Mouse (Mus musculus) heart, postnatal 4 days (tissue): ENCODE data around the gene Agps. TPM values are rescaled to one million over a fixed set of nuclear protein-coding genes. Genes with fewer than 3 reads are reported as not detected.
A peak's percentile ranks its signal among the peaks of the same experiment; 100 is the strongest.
"Not testable (repeated sequence)": the region's sequence is repeated elsewhere in the genome, so short reads cannot be mapped to it uniquely, and the experiment has no call there.

Experiments
- DNase-seq: peaks from one replicate; pipeline ENCODE4 v3.0.0; 2021
- total RNA-seq, 2 experiments: library from RNA; stranded (reverse); gene quantifications; 2 replicates each; pipeline ENCODE4 v1.2.3; 2021

The Agps gene
- total RNA-seq, 2 experiments from 2014 or later = 49.4 to 57.1 TPM

DNA sequence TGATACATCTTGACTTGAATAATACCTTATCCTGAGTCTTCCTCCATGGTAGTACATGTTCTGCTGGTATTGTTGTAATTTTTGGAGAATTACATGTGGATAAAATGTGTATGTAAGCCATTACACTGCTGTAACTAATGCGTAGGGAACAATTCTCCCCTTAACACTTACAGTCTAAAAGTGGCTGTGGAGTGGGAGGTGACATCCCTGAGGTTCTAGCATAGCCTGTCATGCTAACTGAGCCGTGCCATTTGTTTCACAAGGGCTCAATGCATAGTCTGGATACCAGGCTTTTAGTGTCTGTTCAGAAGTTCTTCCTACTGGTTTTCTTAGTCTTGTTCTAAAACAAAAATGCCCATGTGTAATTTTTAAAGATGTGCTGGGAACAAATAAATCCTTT lies 99.0 kb downstream of the Agps start:
- no peak for DNase-seq

DNA sequence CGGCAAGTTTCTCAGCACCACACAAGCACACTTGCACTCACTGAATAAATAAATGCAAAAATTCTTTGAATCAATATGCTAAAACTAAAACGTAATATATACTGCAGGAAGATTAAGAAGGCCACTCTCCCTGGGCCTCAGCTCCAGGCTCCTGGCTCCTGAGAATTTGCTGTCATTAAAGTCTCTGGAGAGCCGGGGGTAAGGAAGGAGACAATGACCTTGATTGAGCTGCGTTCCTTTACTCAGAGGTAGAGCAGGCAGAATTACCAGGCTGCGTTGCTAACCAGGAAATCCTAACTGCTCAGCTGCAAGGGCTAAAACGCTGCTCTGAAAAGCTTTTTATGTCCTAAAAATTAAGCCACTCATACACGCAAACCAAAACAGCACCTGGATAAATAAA lies 101.6 kb downstream of the Agps start:
- DNase-seq = no peak

GRCm38 (mm10) chr2:75936685-75937084 lies 104.7 kb downstream of the Agps start:
- not testable (repeated sequence) for DNase-seq

DNA sequence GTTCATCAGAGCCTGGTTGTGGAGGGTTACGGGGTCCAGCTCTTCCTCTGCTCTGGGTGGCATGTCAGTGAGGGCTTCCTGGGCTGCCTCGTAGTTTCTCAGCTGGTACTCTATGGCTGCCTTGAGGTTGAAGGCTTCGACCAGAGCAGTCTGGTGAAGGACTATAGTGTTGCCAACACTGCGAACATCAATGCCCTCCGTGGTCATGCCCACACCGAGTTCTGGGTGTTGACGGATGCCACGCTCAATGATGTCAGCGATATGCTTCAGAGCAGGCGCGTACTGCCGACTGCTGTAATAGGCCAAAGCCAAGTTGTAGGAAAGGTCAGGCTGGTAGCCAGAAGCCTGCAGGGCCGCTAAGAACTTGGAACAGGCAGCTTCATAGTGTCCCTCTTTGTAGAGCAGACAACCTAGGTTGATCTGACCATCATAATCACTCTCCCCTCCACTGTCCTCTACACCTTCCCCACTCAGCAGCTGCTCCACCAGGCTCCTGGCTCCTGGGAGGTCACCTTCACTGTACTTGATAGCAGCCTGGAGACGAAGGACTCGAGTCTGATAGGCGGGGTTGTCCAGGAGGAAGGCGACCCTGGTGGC lies 105.6 kb downstream of the Agps start:
- DNase-seq = not testable (repeated sequence)

GRCm38 (mm10) chr2:75938117-75939063 lies 106.4 kb downstream of the Agps start, which contains the start of gene Ttc30b:
Ttc30b (minus strand) TSS chr2:75938585.
- peak; percentile 83 for DNase-seq

DNA sequence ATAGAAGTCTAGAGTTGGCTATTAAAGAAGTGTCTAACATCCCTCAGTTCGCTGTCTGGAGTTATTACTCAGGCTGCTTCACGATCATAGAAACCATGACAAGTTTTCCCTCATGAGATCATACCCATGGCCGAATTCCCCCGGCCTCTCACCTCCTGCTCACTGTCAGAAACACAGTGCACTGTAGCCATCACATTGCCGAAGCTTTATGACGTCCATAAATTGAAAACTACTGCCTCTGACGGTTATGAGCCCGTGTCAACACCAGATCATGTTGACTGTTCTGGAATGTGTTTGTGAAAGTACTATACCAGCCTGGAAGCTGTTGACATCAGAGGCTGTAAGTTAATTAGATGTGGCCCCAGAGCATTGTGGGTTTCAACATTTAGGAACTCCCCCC lies 118.7 kb downstream of the Agps start:
- DNase-seq = no peak

GRCm38 (mm10) chr2:75953320-75953719 lies 121.3 kb downstream of the Agps start:
- no peak for DNase-seq

DNA sequence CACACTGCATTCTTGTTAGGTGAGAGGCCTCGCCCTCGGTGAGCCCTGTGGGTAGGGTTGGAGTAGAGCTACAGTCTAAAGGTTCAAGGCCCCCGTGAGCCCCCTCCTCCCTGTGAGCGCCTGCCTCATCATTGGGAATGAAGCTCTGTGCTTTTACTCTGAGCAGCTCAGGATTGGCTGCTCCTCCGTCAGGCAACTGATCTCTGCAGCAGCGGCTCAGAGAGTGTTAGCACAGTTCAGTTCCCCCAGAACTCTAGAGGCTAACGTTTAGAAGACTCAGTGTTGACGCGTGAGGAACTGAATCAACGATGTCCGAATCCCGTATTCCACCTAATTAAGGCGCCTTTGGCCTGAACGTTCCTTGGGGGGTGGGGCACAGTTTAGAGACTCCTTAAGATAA lies 123.7 kb downstream of the Agps start:
- DNase-seq = no peak

DNA sequence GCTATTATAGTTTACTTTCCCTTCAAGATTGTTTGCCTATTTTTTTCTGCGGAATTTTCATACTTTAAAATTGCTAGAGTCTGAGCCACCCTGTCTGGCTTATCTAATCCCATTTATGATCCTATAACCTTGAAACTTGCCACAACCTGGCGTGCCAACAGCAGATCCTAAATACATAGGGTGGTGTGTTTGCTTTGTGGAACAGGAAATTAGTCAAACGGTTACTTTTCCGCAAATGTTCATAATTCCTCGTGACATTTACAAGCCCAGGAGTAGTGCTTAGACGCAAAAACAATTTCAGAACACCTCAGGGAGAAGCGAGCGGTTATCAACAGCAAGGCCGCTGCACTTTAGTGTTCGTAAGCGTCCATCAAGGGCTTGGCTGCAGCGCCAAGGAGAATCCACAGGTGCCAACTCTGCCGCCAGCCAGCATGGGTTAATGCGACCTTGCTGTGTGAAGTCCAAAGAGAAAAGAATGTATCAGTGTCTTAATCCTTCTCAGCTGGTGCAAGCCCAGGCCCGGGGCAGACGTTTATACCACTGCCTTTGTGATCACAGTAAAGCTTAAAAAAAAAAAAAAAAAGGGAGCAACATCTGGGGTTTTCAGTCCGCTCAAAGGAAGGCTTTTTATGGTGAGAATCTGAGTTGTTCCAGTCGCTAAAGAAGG lies 127.3 kb downstream of the Agps start:
- peak; percentile 46 for DNase-seq

DNA sequence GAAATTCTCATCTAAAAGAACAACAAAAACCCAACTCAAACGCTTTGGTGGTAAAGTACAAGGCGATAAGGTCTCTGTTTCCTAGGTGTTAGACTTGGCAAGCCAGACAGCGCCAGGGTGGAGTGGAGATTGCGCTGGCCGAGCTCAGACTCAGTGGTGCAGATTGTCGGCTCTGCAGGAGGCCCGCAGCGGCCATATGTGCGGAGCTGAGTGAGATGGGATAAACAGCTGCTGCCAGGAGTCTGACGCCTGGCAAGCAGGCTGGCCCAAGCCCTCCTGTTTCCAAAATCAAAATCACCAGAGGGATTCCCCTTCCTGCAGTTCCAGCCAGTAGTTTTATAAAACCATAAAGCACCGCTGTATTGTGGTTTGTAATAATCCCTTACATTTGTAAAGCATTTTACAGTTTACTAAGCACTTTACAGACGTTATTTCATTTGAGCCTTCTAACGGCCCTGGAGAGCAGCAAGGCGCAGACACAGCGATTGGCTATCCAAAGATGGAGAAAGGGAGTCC lies 127.9 kb downstream of the Agps start:
- peak; percentile 44 for DNase-seq

DNA sequence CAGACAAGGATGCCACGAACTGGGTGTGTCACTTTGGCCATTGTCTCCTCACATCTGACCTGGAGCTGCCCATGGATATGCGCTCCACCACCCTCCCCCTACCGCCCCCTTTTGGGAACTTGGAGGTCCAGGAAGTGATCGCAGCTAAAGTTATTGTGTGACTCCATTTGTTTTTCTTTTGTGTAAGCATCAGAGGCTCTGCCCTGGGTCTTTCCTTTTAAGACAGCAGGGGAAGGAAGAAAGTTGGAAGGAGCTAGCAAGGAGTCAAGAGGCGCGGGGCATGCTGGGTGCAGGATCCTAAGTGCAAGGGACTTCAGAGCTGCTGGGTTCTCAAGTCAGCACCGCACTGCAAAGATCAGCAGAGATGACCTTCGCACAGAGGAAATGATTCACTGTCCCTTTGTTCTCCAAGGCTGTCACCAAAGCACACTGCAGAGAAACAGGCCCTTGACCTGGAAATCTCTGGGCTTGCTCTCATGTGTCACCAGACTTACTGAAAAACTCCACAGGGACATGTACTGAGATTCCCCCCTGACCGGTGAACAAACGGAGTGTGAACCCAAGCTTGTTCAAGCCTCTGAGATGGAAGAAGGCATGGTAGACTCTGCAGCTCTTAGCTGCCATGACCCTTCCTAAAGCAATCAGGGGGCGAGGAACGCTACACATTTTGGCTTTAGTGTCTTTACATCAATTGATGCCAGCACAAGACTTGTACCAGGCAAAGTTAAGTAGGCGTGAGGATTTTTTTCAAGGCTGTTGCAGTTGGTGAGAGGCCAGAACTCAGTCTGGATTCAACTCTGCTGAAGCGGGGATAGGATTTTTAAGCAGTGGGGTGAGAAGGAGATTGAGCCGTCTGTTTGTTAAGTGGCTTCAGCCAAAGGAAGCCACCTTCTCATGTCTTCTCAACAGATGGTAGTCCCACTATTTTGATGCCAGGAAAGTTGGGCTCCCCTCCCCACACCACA lies 128.7 kb downstream of the Agps start:
- peak; percentile 45 for DNase-seq

DNA sequence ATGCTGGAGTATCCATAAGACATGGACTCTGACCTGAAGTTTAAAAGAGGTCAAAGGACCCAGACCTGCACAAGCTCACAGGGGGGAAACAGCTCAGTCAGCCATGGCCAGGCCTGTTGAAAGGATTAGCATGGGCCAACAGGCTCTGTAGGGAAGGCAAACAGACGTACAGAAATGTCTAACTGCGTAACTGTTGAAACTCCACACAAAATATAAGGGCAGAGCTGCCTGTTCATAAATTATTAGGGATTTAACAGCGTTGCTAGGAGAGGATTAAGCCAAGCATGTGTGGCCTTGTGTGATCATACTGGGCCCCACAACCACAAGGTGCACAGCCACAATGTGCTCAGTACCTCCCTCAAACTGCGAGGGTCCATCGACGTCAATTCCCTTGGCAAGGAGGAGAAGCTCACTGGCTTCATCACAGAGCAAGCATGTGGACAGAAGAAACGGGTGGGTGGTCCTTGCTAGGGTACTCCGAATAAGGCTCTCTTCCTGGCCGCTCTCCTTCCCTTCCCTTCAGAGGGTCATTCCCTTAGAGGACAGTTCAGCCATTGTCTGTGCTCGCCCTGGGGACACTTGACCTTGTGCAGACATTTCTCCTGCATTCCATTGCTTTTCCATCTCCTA lies 131.3 kb downstream of the Agps start:
- no peak for DNase-seq

DNA sequence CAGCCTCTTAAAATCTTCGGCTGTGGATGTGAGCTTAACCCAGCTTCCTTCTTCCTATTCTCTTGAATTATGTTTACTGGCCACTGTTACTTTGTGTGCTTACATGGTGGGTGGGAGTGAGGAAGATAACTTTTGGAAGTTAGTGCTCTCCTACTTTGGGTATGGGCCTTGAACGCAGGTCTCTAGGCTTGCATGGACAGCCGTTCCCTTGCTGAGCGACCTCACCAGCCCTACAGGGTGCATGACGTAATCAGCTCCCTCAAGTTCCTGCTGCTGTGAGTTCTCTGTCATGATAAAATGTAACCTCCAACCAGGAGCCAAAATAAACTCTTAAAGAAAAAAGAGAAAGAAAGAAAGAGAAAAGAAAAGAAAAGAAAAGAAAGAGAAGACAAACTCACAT lies 132.1 kb downstream of the Agps start:
- DNase-seq = peak; percentile 12

GRCm38 (mm10) chr2:75964512-75964911 lies 132.5 kb downstream of the Agps start:
- DNase-seq = peak; percentile 81

DNA sequence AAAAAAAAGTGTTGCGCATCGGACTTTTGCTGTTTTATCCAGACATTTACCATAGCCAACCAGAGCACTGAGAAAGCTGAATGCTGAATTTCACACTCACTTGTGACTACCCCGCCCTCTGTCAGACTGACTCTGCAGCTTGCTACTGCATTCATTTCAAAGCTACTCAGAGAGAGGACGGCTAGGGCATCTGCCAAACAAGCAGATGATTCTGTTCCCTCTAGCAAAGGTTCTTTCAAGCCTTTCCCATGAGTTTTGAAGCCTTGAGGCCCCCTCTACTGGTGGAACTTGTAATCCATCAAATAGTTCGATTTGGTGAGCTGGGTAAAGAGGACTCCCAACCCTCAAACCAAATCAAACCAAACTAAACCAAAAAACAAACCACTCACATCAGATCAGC lies 133.0 kb downstream of the Agps start:
- peak; percentile 71 for DNase-seq

GRCm38 (mm10) chr2:75974131-75974530 lies 142.2 kb downstream of the Agps start:
- DNase-seq = no peak

GRCm38 (mm10) chr2:75976070-75976469 lies 144.1 kb downstream of the Agps start:
- not testable (repeated sequence) for DNase-seq

DNA sequence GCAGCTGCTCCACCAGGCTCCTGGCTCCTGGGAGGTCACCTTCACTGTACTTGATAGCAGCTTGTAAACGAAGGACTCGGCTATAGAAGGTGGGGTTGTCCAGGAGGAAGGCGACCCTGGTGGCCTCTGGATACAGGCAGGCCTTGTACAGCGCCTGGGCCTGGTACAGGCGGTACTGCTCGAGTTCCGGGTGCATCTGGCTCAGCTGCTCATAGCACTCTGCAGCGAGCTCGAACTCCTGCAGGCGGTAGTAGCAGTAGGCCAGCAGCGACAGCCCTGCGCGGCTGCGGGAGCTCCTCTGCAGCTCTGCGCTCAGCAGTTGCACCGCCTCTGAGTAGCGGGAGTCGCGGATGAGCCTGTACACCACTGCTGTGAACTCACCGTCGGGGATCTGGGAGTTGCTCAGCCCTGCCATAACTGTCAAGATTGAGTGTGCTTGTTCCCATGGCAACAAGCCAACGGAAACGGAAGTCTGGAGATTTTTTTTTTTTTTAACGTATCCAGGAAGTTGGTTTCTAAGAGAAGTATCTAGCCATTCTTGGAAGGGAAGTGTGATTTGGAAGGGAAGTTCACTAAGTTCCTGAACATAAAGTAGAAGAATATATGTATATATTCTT lies 145.9 kb downstream of the Agps start, which contains the start of gene Ttc30a2:
Ttc30a2 (minus strand) TSS at position 419 of the 617 bp plus-strand sequence.
- DNase-seq = peak; percentile 67
